Mouse (Mus musculus): ENCODE measurements around the gene Atf7ip.
A peak's percentile ranks its signal among the peaks of the same experiment; 100 is the strongest.

Gene Atf7ip

DNA sequence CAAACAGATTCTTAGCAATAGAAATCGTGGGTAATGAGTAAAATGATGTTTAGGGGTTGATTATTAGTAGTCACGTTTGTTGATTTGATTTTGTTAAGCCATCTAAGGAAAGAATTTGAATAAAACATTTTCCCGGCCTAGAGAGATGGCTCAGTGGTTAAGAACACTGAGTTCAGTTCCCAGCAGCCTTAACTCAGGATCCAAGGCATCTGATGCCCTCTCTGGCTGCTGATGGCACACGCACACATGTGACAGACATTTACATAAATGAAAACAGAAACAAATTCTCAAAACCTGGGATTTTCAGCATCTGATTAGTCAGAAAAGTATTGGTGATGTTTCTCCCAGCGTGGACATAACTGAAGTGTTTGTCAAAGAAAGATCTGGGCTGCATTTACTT is 47.2 kb downstream of the Atf7ip start:
- no peak for DNase-seq (ENCODE audit: low read depth in 2 of 2, low spot score in 2 of 2)

DNA sequence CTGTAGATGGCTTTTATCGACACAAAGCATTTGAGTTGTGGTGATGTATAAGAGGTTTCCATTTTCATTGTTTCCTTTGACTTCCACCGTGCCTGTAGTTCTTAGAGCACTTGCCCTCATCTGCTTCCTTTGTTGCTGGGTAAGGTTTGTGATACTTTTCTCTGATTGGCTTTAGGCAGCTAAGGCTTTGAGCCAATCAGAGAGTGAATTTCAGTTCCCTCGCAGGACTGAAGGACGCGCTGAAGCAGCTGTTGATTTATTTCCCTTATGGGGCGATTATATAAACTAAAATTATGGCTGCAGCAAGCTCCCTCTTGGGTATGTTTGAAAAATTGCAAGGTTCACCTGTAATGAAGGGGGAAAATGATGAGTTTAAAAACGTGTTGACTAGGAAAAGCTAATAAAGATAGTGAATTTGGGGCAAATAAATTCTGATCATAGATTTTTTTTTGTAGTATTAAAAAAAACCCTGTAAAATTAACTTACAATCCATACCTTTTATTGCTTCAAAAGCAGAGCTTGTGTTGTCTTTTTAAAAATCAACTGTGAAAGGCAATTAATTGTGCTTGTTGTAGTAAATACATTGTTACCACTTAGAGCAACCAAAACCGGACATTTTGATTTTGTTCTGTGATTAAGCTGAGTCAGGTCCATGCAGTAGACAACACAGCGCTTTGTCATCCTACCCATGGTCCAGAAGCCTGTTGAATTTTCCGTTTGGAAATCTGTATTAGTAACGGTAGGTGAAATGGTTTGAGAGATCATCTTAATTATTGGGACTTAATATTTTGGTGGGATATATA is 48.0 kb downstream of the Atf7ip start:
- peak; percentile 42 to 56 for DNase-seq (ENCODE audit: low read depth in 2 of 2, low spot score in 2 of 2)

DNA sequence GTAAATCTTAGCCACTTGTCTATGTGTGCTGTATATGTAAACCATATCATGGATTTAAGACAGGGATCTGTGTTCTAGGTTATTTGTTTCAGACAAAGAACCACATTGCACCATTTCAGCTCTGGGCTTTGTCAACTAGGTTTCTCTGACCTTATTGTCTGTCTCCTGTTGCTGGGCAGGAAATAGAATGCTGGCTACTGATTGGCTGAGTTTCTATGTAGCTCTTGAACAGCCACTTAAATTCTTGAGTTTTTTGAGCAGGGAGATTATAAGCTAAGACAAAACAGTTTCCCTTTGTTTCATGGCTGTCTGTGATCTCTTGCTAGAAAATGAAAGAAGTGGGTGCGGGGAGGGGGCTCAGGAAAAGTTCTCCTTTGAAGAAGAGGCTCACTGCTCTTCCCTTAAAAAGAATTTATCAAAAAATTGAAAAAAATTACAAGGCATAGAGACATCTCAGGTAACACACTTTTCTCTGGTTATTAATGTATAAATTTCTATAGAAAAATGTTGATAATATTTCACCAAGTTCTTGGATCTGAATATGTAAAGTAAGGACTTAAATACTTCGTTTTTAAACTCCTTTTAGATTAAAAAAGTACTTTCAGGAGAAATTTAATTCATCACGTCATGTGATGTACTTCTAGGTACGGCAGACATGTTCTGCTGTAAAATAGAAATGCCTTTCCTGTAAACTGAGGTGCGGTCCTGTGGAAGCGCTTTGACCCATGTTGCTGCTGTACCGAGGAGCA is 49.0 kb downstream of the Atf7ip start:
- DNase-seq (ENCODE audit: low read depth in 2 of 2, low spot score in 2 of 2) = peak; percentile 38 to 64

- peak; percentile 72 to 80 for DNase-seq (ENCODE audit: low read depth in 2 of 2, low spot score in 2 of 2)
Measured at GRCm38 (mm10) chr6:136555523-136555915, 49.6 kb downstream of the Atf7ip start.

DNA sequence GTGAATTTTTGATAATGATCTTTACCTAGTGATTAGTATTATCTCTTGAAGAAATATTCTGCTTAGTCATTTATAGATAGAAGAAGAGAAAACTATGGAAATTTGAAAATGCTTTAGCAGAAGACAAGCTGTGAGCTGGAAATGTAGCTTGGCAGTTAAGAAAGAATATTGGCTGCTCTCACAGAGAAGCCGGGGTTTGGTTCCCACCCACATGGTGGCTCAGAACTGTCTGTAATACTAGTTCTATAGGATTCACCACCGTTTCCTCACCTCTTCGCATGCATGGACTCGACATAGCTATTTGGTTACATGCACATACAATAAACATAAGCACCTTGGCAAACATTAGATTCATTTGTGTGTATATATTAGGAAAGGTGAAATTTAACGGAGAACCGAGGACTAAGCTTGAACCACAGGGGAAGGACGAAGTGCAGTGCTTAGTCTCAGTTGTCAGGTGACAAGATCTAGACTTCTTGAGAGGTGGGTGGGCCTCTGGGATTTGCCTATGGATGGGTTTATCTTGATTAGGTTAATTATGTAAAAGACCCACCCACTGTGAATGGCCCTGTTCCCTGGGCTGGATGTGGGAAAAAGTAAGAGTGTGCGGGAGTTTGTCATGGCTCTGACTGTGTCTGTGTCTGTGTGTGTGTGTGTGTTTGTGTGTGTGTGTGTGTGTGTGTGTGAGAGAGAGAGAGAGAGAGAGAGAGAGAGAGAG is 52.5 kb downstream of the Atf7ip start:
- no peak for DNase-seq (ENCODE audit: low read depth in 2 of 2, low spot score in 2 of 2)

GRCm38 (mm10) chr6:136566002-136566401 is 60.0 kb downstream of the Atf7ip start:
- DNase-seq (ENCODE audit: low read depth in 2 of 2, low spot score in 2 of 2) = no peak

- no peak for DNase-seq (ENCODE audit: low read depth in 2 of 2, low spot score in 2 of 2)
Measured at GRCm38 (mm10) chr6:136590739-136591138, 84.8 kb downstream of the Atf7ip start.

DNA sequence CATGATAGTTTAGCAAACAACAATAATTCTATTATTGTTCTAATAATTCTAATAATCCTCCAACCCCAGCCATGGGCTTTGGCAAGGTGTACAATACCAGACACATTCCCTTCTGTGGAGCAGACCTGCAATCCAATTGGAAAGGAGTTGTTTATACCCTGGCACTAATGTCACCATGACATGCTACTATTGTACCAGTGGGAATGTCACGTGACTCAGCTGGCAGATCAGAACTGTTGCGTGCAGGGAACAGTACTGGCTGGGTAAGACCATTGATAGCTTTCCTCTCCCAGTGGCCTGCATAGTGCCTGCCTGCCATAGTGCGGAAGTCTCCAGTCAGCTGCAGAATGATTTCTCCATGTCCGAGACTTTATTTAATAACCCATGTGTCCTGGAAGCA is 88.6 kb downstream of the Atf7ip start:
- DNase-seq (ENCODE audit: low read depth in 2 of 2, low spot score in 2 of 2) = no peak

- no peak for DNase-seq (ENCODE audit: low read depth in 2 of 2, low spot score in 2 of 2)
Measured at GRCm38 (mm10) chr6:136602601-136603000, 96.6 kb downstream of the Atf7ip start.

DNA sequence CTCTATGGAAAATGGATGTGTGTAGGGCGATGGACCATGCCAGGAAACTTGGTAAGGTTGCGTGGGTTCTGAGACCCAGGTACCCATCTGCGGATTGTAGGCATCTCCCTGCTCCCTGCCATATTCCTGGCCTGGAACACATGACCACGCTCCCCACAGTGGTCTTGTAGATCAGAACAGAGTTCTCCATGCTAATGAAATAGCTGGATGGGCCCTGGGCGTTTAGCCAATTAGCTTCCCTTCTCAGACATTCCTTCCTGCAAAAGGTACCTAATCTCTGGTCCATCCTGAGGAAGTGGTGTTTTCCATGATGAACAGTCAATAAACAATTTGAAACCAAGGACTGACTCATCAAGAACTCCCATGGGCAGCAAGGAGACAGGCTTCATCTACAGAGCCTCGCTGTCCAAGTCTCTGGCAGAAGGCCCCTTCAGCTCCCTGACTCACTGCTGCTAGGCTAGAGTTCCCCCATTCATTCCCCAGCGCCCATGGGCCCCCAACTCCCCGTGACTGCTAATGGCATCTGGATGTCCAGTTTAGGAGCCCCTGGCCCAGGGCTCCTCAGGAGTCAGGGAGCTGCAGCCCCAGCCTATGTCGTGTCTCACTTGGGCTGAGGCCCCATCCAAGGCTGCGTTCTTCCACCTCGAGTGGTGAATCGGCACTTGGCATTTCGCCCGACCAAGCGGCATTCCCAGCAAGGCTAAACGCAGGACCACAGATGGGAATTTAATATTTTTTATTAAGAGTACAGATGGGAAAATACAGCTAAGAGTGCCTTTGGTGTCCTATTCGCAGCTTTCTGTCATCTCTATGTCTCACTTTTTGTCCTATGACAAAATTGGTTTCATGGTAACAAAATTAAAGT is 105.6 kb downstream of the Atf7ip start:
- no peak for DNase-seq (ENCODE audit: low read depth in 2 of 2, low spot score in 2 of 2)

DNA sequence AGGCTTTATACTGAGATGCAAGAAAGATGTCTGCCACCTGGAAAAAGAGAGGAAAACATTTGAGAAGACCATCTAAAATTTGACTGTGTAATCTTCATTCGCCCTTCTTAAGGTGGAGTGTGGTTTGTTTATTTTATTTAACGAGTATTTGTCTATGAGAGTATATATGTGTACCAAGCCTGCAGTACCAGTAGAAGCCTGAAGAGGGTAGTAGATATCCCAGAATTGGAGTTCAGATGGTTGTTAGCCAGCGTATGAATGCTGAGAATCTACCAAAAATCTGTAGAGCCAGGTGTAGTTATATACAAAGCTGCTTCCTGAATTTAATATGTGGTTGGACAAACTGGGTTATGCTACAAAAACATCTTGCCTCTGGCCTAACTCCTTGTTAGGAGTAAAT is 106.3 kb downstream of the Atf7ip start:
- DNase-seq (ENCODE audit: low read depth in 2 of 2, low spot score in 2 of 2) = no peak

GRCm38 (mm10) chr6:136614156-136614555 is 108.2 kb downstream of the Atf7ip start:
- DNase-seq (ENCODE audit: low read depth in 2 of 2, low spot score in 2 of 2) = no peak

- peak; percentile 65 to 79 for DNase-seq (ENCODE audit: low read depth in 2 of 2, low spot score in 2 of 2)
Measured at GRCm38 (mm10) chr6:136620361-136621139, 114.6 kb downstream of the Atf7ip start.

DNA sequence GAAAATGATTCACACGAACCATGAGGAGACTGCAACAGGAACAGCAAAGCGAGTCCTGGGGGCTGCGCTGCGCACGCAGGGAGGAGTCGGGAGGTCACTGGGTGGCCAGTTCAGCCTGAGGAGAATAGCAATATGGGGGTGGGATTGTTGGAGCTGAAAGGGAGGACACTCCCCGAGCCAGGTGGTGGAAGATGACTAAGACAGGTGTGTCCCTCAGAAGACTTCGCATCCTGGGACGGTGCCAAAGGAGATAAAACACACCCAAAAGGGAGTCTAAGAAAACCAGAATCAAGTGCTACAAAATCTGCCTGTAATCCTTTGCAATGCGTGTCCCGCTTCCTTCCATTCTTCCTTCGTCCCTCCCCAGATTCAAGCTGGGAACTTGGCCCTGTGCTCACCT is 119.5 kb downstream of the Atf7ip start:
- no peak for DNase-seq (ENCODE audit: low read depth in 2 of 2, low spot score in 2 of 2)

DNA sequence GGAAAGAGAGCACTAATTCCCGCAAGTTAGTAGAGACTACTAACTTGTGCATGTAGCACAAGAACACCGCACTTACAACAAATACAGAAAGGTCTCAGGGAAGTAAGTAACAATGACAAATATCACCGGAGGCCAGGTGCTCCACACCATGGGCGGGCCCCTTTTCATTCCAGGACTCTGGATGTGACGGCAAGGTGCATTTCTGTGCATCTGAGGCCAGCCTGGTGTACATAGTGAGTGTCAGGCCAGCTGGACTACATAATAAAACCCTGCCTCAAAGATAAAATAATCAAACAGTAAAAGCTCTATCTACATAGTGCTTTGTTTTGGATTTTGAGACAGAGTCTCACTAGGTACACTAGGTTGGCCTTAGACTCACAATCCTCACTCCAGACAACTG is 123.7 kb downstream of the Atf7ip start:
- no peak for DNase-seq (ENCODE audit: low read depth in 2 of 2, low spot score in 2 of 2)

GRCm38 (mm10) chr6:136631519-136631918 is 125.6 kb downstream of the Atf7ip start:
- DNase-seq (ENCODE audit: low read depth in 2 of 2, low spot score in 2 of 2) = no peak

GRCm38 (mm10) chr6:136631945-136632534 is 126.1 kb downstream of the Atf7ip start:
- DNase-seq (ENCODE audit: low read depth in 2 of 2, low spot score in 2 of 2) = no peak

DNA sequence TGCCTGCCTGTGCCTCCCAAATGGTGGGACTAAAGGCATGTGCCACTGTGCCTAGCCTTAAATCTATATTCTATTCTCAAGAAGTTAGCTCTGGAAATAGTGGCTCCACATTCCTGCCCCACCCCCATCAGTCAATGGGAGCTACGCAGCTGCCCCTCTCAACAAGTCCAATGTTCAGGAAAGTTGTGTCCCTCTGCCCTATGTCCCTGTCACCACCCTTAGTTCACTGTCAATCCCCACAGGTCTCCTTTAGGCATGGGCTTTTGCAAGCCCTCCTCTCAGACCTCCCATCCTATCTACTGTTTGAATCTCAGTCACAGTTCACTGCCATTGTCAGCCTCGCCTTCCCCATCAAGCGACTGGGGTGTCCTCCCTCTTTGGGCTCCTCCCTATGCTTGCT is 127.2 kb downstream of the Atf7ip start:
- no peak for DNase-seq (ENCODE audit: low read depth in 2 of 2, low spot score in 2 of 2)

- DNase-seq (ENCODE audit: low read depth in 2 of 2, low spot score in 2 of 2) = no peak
Measured at GRCm38 (mm10) chr6:136633719-136634118, 127.8 kb downstream of the Atf7ip start.

DNA sequence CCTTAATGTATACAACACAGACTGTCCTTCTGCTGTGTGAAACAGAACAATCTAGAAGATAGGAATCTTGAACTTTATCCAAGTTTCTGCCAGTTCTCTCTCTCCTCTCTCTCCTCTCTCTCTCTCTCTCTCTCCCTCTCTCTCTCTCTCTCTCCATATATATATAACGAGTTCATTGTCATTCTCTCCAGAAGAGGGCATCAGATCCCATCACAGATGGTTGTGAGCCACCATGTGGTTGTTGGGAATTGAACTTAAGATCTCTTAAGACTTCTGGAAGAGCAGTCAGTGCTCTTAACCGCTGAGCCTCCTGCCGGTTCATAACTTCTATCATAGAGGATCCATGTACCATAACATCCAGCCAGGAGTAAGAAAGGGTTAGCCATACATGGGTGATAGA is 129.0 kb downstream of the Atf7ip start:
- no peak for DNase-seq (ENCODE audit: low read depth in 2 of 2, low spot score in 2 of 2)
